Mouse (Mus musculus): ENCODE measurements around the gene Shmt2. TPM values are rescaled to one million over a fixed set of nuclear protein-coding genes. Genes with fewer than 3 reads are reported as not detected.
A peak's percentile ranks its signal among the peaks of the same experiment; 100 is the strongest.

The Shmt2 gene
- polyA plus RNA-seq, 1 experiment = 535 TPM

GRCm38 (mm10) chr10:127543916-127544315 is 21.7 kb upstream of the Shmt2 start:
- no peak overlapping the region for H3ac ChIP-seq (ENCODE audit: control insufficient read depth, insufficient read length)
- TF ChIP-seq MYOG (IDR thresholded peaks at IDR 0.05; ENCODE audit: control insufficient read depth in 1 of 3, insufficient read depth in 1 of 3, insufficient read length in 2 of 3, low read depth in 2 of 3) (no peak), SRF (IDR thresholded peaks at IDR 0.05; ENCODE audit: control insufficient read depth, insufficient read length, low read depth) (no peak), REST (IDR thresholded peaks at IDR 0.05; ENCODE audit: insufficient read depth, insufficient read length) (no peak), TCF3 (IDR thresholded peaks at IDR 0.05; ENCODE audit: insufficient read length, low read depth) (no peak), MYOD1 (IDR thresholded peaks at IDR 0.05; ENCODE audit: control insufficient read depth in 1 of 3, insufficient read length in 2 of 3, low read depth in 2 of 3) (no peak), MAX (IDR thresholded peaks at IDR 0.05; ENCODE audit: low read depth) (no peak), E2F4 (IDR thresholded peaks at IDR 0.05; ENCODE audit: insufficient read depth) (no peak), TCF12 (IDR thresholded peaks at IDR 0.05; ENCODE audit: insufficient read depth, poor library complexity, severe bottlenecking) (no peak), POLR2AphosphoS2 (IDR thresholded peaks at IDR 0.05; ENCODE audit: insufficient read length, low read depth) (no peak), USF1 (IDR thresholded peaks at IDR 0.05; ENCODE audit: low read depth) (no peak), POLR2A (IDR thresholded peaks at IDR 0.05; ENCODE audit: insufficient read length, low read depth) (no peak), CEBPB (IDR thresholded peaks at IDR 0.05; ENCODE audit: insufficient read depth, poor library complexity, severe bottlenecking) (no peak)
- no peak overlapping the region for H3K4me3 ChIP-seq
- H3K4me2 ChIP-seq (ENCODE audit: low read depth) = no peak overlapping the region
- no peaks in the 10 kb centered on the region for H3K27me3 ChIP-seq (ENCODE audit: control insufficient read depth, insufficient read depth, insufficient read length)
- H3K36me3 ChIP-seq (ENCODE audit: control insufficient read depth, insufficient read depth) = peaks cover 21% of the 10 kb centered on the region
- H3K79me2 ChIP-seq (ENCODE audit: control insufficient read depth, insufficient read depth) = no peaks in the 10 kb centered on the region

DNA sequence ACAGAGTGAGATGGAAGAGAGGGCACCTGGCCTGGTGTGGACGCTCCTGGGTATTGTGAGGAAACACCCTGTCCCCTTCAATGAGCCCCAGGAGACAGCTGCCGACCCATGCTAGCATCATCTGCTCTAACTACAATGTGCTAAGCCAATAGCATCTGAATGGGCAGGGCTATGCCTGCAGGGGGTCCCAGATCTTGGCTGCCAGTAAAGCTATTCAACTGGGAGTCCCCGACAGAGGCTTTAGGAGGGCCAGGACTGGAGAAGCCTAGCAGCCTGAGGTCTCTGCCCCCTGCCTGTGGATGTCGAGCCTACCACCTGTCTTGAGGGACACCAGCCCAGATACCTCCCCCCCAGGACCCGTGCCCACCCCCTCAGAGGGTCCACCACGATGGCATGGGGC is 20.5 kb upstream of the Shmt2 start:
- Histone ChIP-seq H3K27me3 (ENCODE audit: control insufficient read depth, insufficient read depth, insufficient read length) (no peaks in the 10 kb centered on the region), H3ac (ENCODE audit: control insufficient read depth, insufficient read length) (no peak overlapping the region), H3K4me2 (ENCODE audit: low read depth) (no peak overlapping the region), H3K36me3 (ENCODE audit: control insufficient read depth, insufficient read depth) (peaks cover 21% of the 10 kb centered on the region), H3K4me3 (no peak overlapping the region), H3K79me2 (ENCODE audit: control insufficient read depth, insufficient read depth) (no peaks in the 10 kb centered on the region)
- TF ChIP-seq MAX (IDR thresholded peaks at IDR 0.05; ENCODE audit: low read depth) = no peak
- no peak for TF ChIP-seq TCF12 (IDR thresholded peaks at IDR 0.05; ENCODE audit: insufficient read depth, poor library complexity, severe bottlenecking)
- no peak for TF ChIP-seq POLR2A (IDR thresholded peaks at IDR 0.05; ENCODE audit: insufficient read length, low read depth)
- TF ChIP-seq E2F4 (IDR thresholded peaks at IDR 0.05; ENCODE audit: insufficient read depth) = no peak
- no peak for TF ChIP-seq MYOD1 (IDR thresholded peaks at IDR 0.05; ENCODE audit: control insufficient read depth in 1 of 3, insufficient read length in 2 of 3, low read depth in 2 of 3)
- TF ChIP-seq MYOG (IDR thresholded peaks at IDR 0.05; ENCODE audit: control insufficient read depth in 1 of 3, insufficient read depth in 1 of 3, insufficient read length in 2 of 3, low read depth in 2 of 3) = no peak
- no peak for TF ChIP-seq TCF3 (IDR thresholded peaks at IDR 0.05; ENCODE audit: insufficient read length, low read depth)
- no peak for TF ChIP-seq CEBPB (IDR thresholded peaks at IDR 0.05; ENCODE audit: insufficient read depth, poor library complexity, severe bottlenecking)
- TF ChIP-seq SRF (IDR thresholded peaks at IDR 0.05; ENCODE audit: control insufficient read depth, insufficient read length, low read depth) = no peak
- no peak for TF ChIP-seq REST (IDR thresholded peaks at IDR 0.05; ENCODE audit: insufficient read depth, insufficient read length)

- H3ac ChIP-seq (ENCODE audit: control insufficient read depth, insufficient read length) = no peak overlapping the region
- peaks cover 17% of the 10 kb centered on the region for H3K36me3 ChIP-seq (ENCODE audit: control insufficient read depth, insufficient read depth)
- no peak overlapping the region for H3K4me3 ChIP-seq
- TF ChIP-seq POLR2AphosphoS2 (IDR thresholded peaks at IDR 0.05; ENCODE audit: insufficient read length, low read depth) = peak; percentile 6
- TF ChIP-seq REST (IDR thresholded peaks at IDR 0.05; ENCODE audit: insufficient read depth, insufficient read length) = no peak
- H3K27me3 ChIP-seq (ENCODE audit: control insufficient read depth, insufficient read depth, insufficient read length) = no peaks in the 10 kb centered on the region
- H3K79me2 ChIP-seq (ENCODE audit: control insufficient read depth, insufficient read depth) = no peaks in the 10 kb centered on the region
- H3K4me2 ChIP-seq (ENCODE audit: low read depth) = no peak overlapping the region
Measured at GRCm38 (mm10) chr10:127542084-127542483, 19.8 kb upstream of the Shmt2 start.

DNA sequence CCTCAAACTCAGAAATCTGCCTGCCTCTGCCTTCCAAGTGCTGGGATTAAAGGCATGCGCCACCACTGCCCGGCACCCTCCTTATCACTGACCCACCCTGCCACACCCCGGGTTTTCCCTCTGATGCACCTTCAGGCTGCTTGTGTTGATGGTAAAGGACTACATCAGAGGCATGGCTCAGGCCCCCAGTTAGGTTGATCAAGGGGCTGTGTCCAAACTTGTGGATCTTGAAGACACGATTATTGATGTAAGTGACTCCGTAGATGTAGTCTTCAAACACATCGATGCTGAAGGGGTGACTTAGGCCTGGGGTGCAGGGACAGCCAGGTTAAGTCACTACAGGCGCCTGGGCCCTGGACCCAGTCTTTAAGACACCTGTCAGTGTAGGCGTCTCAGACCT is 19.3 kb upstream of the Shmt2 start:
- Histone ChIP-seq H3K27me3 (ENCODE audit: control insufficient read depth, insufficient read depth, insufficient read length) (no peaks in the 10 kb centered on the region), H3K79me2 (ENCODE audit: control insufficient read depth, insufficient read depth) (no peaks in the 10 kb centered on the region), H3K36me3 (ENCODE audit: control insufficient read depth, insufficient read depth) (peaks cover 17% of the 10 kb centered on the region), H3ac (ENCODE audit: control insufficient read depth, insufficient read length) (no peak overlapping the region), H3K4me3 (no peak overlapping the region), H3K4me2 (ENCODE audit: low read depth) (no peak overlapping the region)
- TF ChIP-seq MYOG (IDR thresholded peaks at IDR 0.05; ENCODE audit: control insufficient read depth in 1 of 3, insufficient read depth in 1 of 3, insufficient read length in 2 of 3, low read depth in 2 of 3) (no peak), POLR2A (IDR thresholded peaks at IDR 0.05; ENCODE audit: insufficient read length, low read depth) (no peak), MYOD1 (IDR thresholded peaks at IDR 0.05; ENCODE audit: control insufficient read depth in 1 of 3, insufficient read length in 2 of 3, low read depth in 2 of 3) (no peak), MAX (IDR thresholded peaks at IDR 0.05; ENCODE audit: low read depth) (no peak), REST (IDR thresholded peaks at IDR 0.05; ENCODE audit: insufficient read depth, insufficient read length) (no peak), POLR2AphosphoS2 (IDR thresholded peaks at IDR 0.05; ENCODE audit: insufficient read length, low read depth) (no peak), CEBPB (IDR thresholded peaks at IDR 0.05; ENCODE audit: insufficient read depth, poor library complexity, severe bottlenecking) (no peak), TCF12 (IDR thresholded peaks at IDR 0.05; ENCODE audit: insufficient read depth, poor library complexity, severe bottlenecking) (no peak), TCF3 (IDR thresholded peaks at IDR 0.05; ENCODE audit: insufficient read length, low read depth) (no peak), E2F4 (IDR thresholded peaks at IDR 0.05; ENCODE audit: insufficient read depth) (no peak)

GRCm38 (mm10) chr10:127537854-127538583 is 15.8 kb upstream of the Shmt2 start:
- no peaks in the 10 kb centered on the region for H3K79me2 ChIP-seq (ENCODE audit: control insufficient read depth, insufficient read depth)
- no peak overlapping the region for H3K4me2 ChIP-seq (ENCODE audit: low read depth)
- no peak overlapping the region for H3K4me3 ChIP-seq
- no peak overlapping the region for H3ac ChIP-seq (ENCODE audit: control insufficient read depth, insufficient read length)
- TF ChIP-seq TCF3 (IDR thresholded peaks at IDR 0.05; ENCODE audit: insufficient read length, low read depth) (no peak), POLR2AphosphoS2 (IDR thresholded peaks at IDR 0.05; ENCODE audit: insufficient read length, low read depth) (peak; percentile 72)
- H3K27me3 ChIP-seq (ENCODE audit: control insufficient read depth, insufficient read depth, insufficient read length) = peaks cover 8% of the 10 kb centered on the region
- H3K36me3 ChIP-seq (ENCODE audit: control insufficient read depth, insufficient read depth) = peaks cover 4% of the 10 kb centered on the region
